Mouse (Mus musculus): Measurements from ENCODE around the gene Cpeb2. TPM values are rescaled to one million over a fixed set of nuclear protein-coding genes. Genes with fewer than 3 reads are reported as not detected.

The Cpeb2 gene
- polyA plus RNA-seq, 1 experiment from 2014 or later, result 0.90 TPM

- no peak for DNase-seq (ENCODE audit: low spot score)
These were observed 4.3 kb downstream of the Cpeb2 start for GRCm38 (mm10) chr5:43237238-43237637.

- DNase-seq (ENCODE audit: low spot score), result no peak
These were observed 6.3 kb downstream of the Cpeb2 start for GRCm38 (mm10) chr5:43239141-43239835.

- no peak for DNase-seq (ENCODE audit: low spot score)
These were observed 7.8 kb downstream of the Cpeb2 start for GRCm38 (mm10) chr5:43240729-43241128.

- DNase-seq (ENCODE audit: low spot score), result no peak
These were observed 13.3 kb downstream of the Cpeb2 start for GRCm38 (mm10) chr5:43246236-43246635.

GRCm38 (mm10) chr5:43246954-43247353, 14.0 kb downstream of the Cpeb2 start:
- no peak for DNase-seq (ENCODE audit: low spot score)

GRCm38 (mm10) chr5:43248001-43248430, 15.0 kb downstream of the Cpeb2 start:
- DNase-seq (ENCODE audit: low spot score), result no peak

- DNase-seq (ENCODE audit: low spot score), result no peak
These were observed 24.5 kb downstream of the Cpeb2 start for GRCm38 (mm10) chr5:43257490-43257889.

- DNase-seq (ENCODE audit: low spot score), result no peak
These were observed 25.6 kb downstream of the Cpeb2 start for GRCm38 (mm10) chr5:43258472-43259142.

GRCm38 (mm10) chr5:43261814-43262213, 28.8 kb downstream of the Cpeb2 start:
- DNase-seq (ENCODE audit: low spot score), result no peak

GRCm38 (mm10) chr5:43263951-43264350, 31.0 kb downstream of the Cpeb2 start:
- no peak for DNase-seq (ENCODE audit: low spot score)

GRCm38 (mm10) chr5:43264696-43265095, 31.7 kb downstream of the Cpeb2 start:
- no peak for DNase-seq (ENCODE audit: low spot score)

- DNase-seq (ENCODE audit: low spot score), result no peak
These were observed 45.0 kb downstream of the Cpeb2 start for GRCm38 (mm10) chr5:43277982-43278381.

GRCm38 (mm10) chr5:43279774-43280173, 46.8 kb downstream of the Cpeb2 start:
- DNase-seq (ENCODE audit: low spot score), result no peak

- no peak for DNase-seq (ENCODE audit: low spot score)
These were observed 52.8 kb downstream of the Cpeb2 start for GRCm38 (mm10) chr5:43285756-43286155.

GRCm38 (mm10) chr5:43289752-43290446, 56.9 kb downstream of the Cpeb2 start:
- no peak for DNase-seq (ENCODE audit: low spot score)

- DNase-seq (ENCODE audit: low spot score), result no peak
These were observed 60.2 kb downstream of the Cpeb2 start for GRCm38 (mm10) chr5:43293136-43293535.

- DNase-seq (ENCODE audit: low spot score), result no peak
These were observed 64.5 kb downstream of the Cpeb2 start for GRCm38 (mm10) chr5:43297459-43297858.

- DNase-seq (ENCODE audit: low spot score), result no peak
These were observed 66.0 kb downstream of the Cpeb2 start for GRCm38 (mm10) chr5:43298975-43299374.

GRCm38 (mm10) chr5:43300076-43300475, 67.1 kb downstream of the Cpeb2 start:
- DNase-seq (ENCODE audit: low spot score), result no peak

GRCm38 (mm10) chr5:43300979-43301378, 68.0 kb downstream of the Cpeb2 start:
- DNase-seq (ENCODE audit: low spot score), result no peak

GRCm38 (mm10) chr5:43303504-43303903, 70.5 kb downstream of the Cpeb2 start:
- DNase-seq (ENCODE audit: low spot score), result no peak

- no peak for DNase-seq (ENCODE audit: low spot score)
These were observed 72.5 kb downstream of the Cpeb2 start for GRCm38 (mm10) chr5:43305449-43305848.

Data from thymus, postnatal 0 days (tissue).